Mouse (Mus musculus): ENCODE results near the gene Xxylt1.
A peak's percentile ranks its signal among the peaks of the same experiment; 100 is the strongest.

Xxylt1 gene

DNA sequence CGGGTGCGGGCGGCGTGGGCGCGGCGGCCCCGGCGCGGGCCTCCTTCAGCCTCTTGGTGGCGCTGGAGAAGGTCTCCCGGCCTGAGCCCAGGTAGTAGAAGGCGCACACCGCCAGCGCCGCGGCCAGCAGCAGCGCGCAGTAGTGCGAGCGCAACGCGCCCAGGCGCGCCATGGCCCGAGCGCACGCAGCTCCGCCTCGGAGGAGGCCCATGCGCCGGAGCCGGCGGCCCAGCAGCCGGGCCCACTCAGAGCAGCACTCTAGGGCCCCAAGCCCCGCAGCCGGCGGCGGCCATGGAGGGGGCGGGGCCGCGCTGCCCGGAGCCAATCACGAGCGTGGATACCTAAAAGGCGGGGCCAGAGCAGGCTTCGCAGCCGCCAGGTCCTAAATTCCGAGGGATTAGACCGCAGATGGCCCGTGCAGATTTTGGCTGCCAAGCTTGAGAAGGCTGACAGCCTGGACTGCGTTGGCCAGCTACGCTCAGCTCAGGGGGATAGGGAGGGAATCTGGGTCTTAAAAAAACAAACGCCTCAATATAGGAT lies at the start of gene Xxylt1:
Xxylt1 (minus strand) TSS at position 308 of the 540 bp plus-strand sequence.
- peak; percentile 97 for DNase-seq

DNA sequence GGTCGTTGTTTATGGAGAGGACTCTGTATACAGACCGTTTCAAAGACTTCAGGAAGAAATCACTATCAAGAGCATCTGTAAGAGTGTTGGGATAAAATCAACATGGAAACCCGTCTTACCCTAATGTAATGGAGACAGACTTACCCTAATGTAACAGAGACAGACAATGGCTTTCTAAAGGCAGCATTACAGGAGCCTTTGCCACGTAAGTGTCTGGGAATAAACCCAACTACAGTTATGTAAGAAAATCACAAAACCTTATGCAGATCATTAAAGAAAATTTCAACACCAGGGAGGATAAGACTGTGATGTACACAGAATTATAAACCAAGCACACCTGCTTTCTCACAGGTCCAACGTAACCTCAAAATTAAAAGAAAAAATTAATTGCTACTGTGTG lies 46.9 kb upstream of the Xxylt1 start:
- no peak for DNase-seq

DNA sequence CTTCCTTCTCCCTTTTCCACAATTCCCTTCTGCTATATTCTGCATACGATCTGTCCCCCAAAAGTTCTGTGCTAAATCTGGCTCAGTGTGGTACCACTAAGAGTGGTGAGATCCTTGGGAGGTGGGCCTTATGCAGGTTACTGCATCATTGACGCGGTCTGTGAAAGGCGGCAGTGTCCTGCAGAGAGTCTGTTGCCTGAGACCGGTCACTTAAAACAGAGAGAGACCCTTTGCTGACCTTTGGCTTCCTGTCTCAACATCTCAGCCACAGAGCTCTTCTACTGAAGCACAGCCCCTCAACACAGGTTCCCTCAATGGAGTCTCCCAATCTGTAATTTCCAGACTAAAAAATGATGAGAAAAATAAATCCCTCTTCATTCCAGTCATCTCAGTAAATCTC lies 43.8 kb upstream of the Xxylt1 start:
- no peak for DNase-seq

DNA sequence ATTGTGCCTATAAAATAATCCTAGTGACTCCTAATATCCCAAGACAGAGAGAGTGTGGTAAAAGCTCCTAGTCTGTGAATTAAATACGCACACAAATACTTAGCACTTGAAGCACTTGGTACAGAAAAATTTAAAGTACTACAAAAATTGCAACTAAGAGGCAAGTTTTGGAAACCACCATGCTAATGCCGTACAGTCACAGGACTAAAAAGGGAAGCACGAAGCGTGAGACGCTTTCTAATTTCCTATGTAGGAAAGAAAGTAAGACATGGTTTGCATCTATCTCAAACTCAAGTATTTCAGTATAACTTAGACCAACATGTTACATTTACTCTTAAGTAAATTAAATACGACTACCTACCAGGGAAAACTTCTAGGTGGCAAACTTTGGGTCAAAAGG lies 40.4 kb upstream of the Xxylt1 start:
- DNase-seq: no peak

DNA sequence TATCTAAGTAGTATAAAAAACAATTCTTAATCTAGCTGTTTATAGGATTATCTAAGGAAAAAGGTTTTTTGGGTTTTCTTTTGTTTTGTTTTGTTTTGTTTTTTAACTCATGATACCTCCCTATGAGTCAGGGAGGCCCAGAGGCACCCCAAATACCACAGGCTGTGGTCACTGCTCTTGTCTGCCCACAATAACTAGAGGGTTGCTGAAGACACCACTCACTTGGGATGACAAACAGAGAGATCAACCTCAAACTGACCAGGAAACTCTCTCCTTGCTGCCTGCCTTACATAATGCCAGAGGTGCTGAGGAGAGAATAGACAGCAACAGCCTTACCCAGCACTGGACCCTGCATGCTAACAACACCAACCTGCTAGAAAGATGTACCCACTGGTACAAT lies 32.4 kb upstream of the Xxylt1 start:
- no peak for DNase-seq

GRCm38 (mm10) chr16:31101352-31101751 lies 20.1 kb upstream of the Xxylt1 start:
- no peak for DNase-seq

DNA sequence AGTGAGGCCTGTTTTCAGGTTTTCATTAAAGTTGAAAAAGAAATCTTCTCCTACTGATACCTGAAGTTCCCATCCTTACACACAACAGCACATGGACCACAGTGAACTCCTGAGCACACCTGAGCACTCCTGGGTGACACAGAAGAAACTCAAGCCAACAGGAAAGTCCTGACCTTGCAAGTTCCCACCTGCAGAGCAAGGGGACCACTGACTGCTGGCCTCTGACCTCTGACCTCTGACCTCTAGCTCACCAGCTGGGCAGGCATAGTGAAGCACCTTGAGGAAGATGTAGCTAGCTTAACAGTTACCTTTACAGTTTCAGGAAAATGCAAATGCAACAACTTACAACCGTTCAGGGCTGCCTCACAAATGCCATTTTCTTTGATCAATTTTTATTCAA lies 18.7 kb upstream of the Xxylt1 start:
- DNase-seq: no peak

- DNase-seq: no peak
Measured at GRCm38 (mm10) chr16:31094036-31094435, 12.8 kb upstream of the Xxylt1 start.

GRCm38 (mm10) chr16:31093186-31093585 lies 12.0 kb upstream of the Xxylt1 start:
- peak; percentile 44 for DNase-seq

DNA sequence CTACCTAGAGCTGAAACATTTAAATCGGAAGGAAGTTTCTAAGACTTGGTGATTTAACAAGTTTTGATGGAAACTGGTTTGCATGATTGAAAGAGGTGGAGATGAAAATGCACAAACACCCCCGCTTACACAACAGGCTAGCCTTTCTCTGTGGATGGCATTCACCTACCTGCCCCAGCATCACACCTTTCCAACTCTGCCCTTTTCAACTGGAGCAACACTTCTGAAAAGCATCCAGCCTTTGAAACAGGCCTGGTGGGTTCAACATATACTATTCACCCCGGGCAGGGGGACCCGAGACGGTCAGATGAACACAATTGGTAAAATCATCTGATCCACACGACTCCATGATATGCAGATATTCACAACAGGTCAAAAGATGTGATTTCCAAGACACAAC lies 659 bp upstream of the Xxylt1 start:
- DNase-seq: no peak

DNA sequence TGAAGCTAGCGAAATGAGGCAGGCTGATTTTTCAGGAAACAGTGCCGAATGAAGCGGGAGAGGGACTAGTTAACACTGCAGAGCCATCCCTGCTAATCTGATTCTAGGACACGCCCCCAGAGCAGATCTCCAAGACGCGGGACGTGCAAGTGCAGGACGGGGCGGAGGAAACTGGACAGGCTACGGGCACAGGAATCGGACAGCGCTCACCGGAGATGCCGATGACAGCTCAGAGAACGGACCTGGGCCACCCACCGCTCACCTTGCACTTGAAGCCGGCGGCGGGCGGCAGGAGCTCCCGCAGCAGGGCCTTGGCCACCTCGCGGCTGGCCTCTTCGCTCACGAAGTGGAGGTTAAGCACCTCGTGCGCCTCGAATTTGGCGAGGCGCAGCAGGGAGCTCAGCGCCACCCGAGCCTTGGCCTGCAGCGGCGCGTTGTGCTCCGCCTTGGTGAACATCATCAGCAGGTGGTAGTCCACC lies 620 bp downstream of the Xxylt1 start:
- DNase-seq: peak; percentile 85

GRCm38 (mm10) chr16:31077396-31077795 lies 3.8 kb downstream of the Xxylt1 start:
- no peak for DNase-seq

DNA sequence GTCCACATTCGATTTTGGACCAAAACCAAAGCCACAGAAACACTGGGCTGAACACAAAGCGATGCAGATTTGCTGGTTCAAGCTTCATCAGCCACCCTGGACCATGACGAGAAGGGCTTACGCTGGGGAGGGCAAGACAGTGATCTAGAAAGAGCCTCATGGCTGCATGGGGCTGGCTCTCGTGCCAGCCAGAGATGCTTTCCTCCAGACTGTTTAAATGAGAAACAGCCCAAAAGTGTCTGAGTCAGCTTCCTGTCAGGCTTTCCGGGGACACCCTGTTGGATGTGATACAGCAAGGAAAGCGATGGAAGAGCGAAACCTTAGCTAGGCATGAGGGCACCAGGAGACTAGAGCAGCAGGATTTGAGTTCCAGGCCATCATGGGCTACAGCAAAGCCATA lies 4.8 kb downstream of the Xxylt1 start:
- DNase-seq: no peak

DNA sequence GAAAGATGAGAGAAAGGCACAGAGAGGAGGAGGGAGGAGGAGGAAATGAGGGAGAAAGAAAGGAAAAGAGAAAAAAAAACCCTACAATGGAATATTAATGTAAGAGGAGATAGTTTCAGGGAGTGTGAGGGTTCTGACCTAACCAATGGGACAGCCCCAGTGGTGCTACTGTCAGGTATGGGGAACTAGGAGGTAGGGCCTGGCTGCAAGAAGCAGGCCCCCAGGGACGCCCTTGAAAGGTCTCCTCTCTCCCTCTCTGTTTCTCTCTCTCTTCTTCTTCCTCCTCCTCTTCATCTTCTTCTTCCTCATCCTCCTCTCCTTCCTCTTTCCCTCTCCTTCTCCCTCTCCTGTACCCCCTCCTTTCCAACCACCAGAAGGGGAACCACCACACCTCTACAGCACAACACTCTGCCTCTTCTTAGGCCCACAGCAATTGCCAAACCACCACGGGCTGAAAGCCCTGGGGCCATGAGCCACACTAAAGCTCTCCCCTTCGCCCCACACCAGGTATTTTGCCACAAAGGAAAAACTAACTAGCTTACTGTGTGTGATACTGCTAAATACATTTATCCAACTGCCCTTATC lies 6.8 kb downstream of the Xxylt1 start:
- no peak for DNase-seq

- no peak for DNase-seq
Measured at GRCm38 (mm10) chr16:31071731-31072130, 9.5 kb downstream of the Xxylt1 start.

DNA sequence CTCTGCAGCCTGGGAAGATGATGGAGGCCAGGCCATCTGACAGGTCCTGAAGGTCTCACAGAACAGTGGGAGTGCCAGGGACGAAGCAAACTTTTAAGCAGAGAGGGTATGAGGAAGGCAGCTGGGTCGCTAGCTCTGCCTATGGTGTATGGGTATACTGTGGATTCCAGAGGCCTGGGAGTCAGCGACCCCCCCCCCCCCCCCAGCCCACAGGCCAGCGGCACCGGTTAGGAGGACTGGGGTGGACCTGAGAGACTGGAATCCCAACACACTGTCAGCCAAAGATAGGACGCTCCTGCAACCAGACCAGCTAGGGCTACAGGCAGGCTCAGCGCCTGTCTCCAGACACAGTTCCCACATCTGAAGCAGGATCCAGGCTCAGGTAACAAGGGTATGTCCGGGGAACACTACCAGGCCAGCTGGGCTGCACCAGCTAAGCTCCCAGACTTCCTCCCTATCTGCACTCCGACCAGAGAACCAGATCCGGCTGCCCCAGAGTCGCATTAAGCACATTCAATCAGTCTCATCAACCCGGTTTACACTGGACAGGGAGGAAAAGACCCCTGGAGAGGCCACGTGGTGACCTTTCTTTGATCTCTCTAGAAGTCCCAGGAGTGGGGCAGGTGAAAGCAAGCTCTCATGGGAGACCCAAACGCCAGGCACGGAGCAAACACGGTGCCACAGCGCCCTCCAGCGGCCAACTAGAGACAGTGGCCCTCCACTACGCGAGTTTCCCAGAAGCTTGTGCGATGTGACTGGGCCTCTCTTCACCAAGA lies 10.7 kb downstream of the Xxylt1 start:
- peak; percentile 91 for DNase-seq

DNA sequence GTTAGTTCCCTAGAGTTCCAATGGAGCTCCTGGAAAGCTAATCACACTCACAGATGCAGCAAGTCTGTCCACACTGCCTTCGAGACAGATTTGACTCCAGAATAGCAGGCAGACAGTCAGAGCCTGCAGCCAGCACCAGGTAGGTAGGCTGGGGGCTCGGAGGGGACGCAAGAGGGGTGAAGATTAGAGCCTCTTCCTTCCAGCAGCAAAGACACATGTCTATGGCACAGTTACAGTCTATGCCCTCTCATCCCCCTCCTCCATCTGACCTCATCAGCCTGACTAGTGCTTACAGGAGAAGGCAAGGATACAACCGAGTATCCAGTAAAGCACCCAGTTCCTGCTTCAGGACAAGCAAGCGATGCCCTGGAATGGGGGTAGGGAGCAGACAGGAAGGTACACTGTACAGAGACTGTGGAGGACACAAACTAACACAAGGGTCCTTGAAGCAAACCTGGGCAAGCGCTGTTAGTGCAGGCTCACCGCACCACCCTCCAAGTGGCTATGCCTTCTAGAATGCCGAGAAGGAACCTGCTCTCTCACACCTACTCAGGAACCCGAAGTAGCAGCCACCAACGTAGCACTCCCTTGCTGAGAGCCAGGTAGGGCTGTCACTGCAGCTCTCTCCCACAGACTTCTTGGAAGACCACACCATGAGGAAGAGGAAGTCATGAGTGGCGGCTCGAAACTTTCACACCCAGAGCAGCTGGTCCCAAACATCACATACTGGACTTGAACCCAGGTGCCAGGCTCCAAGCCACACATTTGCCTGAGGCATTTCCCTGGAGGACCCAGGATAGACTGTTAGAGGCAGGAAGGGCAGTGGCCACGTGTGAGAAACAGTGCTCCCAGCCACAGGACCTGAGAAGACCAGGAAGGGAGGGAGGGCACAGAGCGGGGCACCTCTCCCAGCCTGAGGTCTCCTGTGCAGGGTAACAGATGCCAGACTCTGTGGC lies 11.7 kb downstream of the Xxylt1 start:
- no peak for DNase-seq

DNA sequence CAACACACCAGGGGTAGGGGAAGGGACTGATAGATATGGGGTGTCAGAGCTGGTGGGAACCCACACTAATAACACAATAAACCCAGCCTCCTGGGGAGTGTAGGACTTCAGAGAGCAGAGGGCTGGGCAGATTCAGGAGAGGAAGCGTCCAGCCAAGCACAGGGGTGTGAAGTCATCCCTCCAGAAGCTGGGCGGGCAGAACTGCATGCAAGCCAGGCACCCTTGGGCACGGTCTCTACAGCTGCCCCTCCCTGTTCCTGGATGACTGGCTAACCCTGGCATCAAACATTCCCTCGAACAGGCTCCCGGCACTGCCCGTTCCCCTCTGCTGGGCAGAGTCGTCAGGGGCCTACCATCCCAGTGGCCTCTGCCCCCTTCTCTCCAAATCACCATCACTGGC lies 13.0 kb downstream of the Xxylt1 start:
- no peak for DNase-seq

- no peak for DNase-seq
Measured at GRCm38 (mm10) chr16:31066344-31067098, 14.7 kb downstream of the Xxylt1 start.

DNA sequence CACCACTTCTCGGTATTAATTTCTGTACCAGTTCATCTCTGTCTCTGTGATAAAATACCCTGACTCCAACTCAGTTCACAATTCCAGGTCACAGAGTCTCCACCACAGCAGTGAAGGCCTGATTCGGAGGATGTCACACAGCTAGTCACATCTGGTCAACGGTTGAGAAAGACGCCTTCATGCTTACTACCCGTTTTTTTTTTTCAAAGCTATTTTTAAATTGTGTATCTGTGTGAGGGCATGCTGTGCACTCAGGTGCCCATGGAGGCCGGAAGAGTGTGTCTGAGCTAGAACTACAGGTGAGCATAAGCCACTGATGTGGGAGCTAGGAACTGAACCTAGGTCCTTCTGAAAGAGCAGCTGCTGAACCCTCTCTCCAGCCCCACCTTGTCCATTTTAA lies 16.4 kb downstream of the Xxylt1 start:
- no peak for DNase-seq

DNA sequence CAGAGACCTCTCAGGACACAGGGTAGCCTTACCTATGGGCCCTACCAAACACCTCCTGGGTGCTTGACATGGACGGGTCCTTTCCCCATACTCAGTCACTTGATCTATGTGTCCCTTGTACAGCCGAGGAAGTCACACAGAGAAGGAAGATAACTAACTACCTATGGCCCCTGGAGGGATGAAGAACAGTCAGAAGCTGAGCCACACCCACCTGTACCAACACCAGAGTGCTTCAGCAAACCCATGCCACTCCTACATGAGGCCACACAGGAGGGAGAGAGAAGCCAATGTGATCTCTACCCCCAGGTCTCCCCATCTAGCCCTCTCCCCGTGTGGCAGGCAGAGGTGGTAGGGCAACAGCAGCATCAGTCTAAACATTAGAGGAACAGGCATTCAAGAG lies 18.3 kb downstream of the Xxylt1 start:
- no peak for DNase-seq

GRCm38 (mm10) chr16:31061246-31061880 lies 19.9 kb downstream of the Xxylt1 start:
- peak; percentile 62 for DNase-seq
